ENCODE assay signal across 15 mouse cellular contexts in genomic region chr1:159250320-159250719, GRCm38 (mm10).
"Had no signal": no experiment of that assay in that cellular context is flagged by ENCODE, and none has a peak within 500 bp of the region (broad histone marks: within the 10 kb centered on the region; RNA-seq: fewer than 3 reads in every experiment).

No protein-coding gene starts in this region.

- H3K4me1 ChIP-seq: hindbrain, embryonic 15.5 days; limb, embryonic 13.5 days; midbrain, embryonic 15.5 days; neural tube, embryonic 13.5 days had no signal

- DNase-seq: kidney, adult 8-10 months; left cerebral cortex, postnatal 4 days; lung, embryonic 14.5 days; lung, postnatal 10 days; lung, postnatal 4 days; retina, postnatal 1 day; right cerebral cortex, postnatal 4 days had no signal

- H3K4me3 ChIP-seq: hindbrain, embryonic 15.5 days; layer of hippocampus, adult 2 months; limb, embryonic 13.5 days; megakaryocyte, embryonic 14.5 days; midbrain, embryonic 15.5 days; neural tube, embryonic 13.5 days had no signal

- H3K27me3 ChIP-seq: hindbrain, embryonic 15.5 days; limb, embryonic 13.5 days; megakaryocyte, embryonic 14.5 days; midbrain, embryonic 15.5 days; neural tube, embryonic 13.5 days had no signal

- H3K9me3 ChIP-seq: hindbrain, embryonic 15.5 days; limb, embryonic 13.5 days; megakaryocyte, embryonic 14.5 days; midbrain, embryonic 15.5 days; neural tube, embryonic 13.5 days had no signal

- H3K9ac ChIP-seq: hindbrain, embryonic 15.5 days; limb, embryonic 13.5 days; liver, embryonic 14.5 days; lung, embryonic 14.5 days; midbrain, embryonic 15.5 days; neural tube, embryonic 13.5 days had no signal

- ATAC-seq: midbrain, embryonic 15.5 days had no signal

- H3K4me2 ChIP-seq: hindbrain, embryonic 15.5 days; limb, embryonic 13.5 days; lung, embryonic 14.5 days; midbrain, embryonic 11.5 days; midbrain, embryonic 15.5 days; neural tube, embryonic 13.5 days had no signal

- H3K27ac ChIP-seq: hindbrain, embryonic 15.5 days; layer of hippocampus, adult 2 months; limb, embryonic 13.5 days; liver, embryonic 14.5 days; midbrain, embryonic 15.5 days; neural tube, embryonic 13.5 days had no signal
